Mouse (Mus musculus): ENCODE results near the gene Prpsap2.
"Not testable (repeated sequence)": the region's sequence is repeated elsewhere in the genome, so short reads cannot be mapped to it uniquely, and the experiment has no call there.

The Prpsap2 gene

DNA sequence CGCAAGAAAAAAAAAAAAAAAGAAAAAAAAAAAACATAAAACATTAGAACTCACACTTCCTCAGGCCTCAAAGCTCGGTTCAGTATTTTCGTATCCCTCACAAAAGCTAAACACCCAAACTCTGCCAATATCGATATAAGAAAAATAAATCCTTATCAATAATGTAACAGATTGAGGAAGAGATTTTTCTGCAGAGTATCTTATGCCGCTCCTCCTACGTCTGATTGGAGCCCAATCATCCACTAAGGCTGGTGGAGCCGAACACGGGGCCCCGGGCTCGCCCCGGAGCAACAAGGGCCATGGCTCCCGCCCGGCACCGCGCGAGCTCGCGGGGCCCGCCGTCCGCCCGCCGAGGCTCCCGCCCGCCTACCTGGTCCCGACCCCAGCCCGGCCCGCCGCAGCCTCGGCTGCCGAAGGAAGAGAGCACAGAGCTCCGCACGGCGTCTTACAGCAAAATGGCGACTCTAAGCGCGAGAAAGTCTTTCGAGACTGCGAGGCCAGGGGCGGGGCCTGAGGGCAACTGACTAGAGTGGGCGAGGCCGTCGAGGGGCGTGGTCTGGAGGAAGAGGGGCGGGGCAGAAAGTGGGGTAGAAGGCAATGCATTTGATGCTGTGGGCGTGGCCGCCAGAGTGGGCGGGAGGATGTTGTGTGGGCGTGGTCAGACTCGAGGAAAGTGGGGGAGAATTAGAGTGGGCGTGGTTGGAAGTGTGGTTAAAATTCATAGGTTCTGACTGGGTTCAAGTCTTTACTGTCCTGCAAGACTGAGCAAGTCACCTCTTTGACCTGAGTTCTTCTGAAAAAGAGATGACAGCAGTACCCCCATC is at the start of gene Prpsap2:
Prpsap2 (minus strand) TSS at position 505 of the 824 bp plus-strand sequence.
- DNase-seq (ENCODE audit: low spot score) = peak; percentile 99

DNA sequence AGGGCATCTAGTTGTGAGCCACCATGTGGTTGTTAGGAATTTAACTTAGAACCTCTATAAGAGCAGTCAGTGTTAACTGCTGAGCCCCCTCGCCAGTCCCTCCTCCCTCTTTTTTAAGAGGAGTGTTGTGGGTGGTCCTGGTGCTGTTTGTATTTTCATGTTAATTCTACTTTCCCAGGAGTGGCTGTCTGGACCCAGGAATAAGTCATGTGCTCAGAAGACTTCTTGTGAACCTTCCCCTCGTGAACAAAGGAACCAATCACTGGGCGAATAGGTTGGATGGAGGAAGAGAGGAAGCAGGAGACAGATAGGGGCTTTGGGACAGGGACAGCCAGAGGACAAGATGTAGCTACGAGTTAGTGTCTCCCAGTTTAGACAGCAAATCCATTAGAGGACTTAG is 47.9 kb upstream of the Prpsap2 start:
- no peak for DNase-seq (ENCODE audit: low spot score)

GRCm38 (mm10) chr11:61808551-61809117 is 46.7 kb upstream of the Prpsap2 start:
- DNase-seq (ENCODE audit: low spot score) = peak; percentile 84

DNA sequence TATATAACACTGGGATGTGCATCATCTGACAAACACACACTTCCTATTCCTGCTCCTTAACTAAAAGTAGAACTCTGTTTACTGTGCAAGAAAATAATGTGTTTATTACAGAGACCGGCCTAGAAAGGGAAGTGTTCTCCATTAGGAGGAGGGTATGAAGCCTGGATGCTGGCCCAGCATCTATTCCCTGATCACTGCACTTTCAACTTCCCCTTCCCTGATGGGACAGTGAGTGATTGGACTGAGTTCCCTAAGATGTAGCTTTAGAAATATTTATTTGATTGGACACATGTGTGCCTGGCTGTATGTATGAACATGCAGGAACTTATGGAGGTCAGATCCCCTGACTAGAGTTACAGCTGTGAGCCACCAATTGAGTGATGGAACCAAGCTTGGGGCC is 31.6 kb upstream of the Prpsap2 start:
- no peak for DNase-seq (ENCODE audit: low spot score)

DNA sequence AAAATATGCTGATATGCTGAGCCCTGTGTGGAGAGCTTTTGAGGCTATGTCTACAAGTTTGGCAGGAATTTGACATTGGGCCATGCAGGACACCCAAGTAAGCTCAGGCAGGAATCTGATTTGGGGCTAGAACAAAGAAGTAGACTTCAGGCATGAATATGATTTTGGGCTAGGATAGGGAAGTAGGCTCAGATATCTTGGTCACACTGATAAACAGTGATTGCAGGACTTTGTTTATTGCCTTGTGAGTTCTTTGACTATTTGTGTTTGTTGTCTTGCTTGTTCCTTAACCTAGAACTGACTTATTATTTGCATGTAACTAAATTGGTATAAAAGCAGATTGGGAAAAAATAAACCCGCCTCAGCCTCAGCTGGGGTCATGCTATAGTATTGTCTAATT is 26.7 kb upstream of the Prpsap2 start:
- no peak for DNase-seq (ENCODE audit: low spot score)

DNA sequence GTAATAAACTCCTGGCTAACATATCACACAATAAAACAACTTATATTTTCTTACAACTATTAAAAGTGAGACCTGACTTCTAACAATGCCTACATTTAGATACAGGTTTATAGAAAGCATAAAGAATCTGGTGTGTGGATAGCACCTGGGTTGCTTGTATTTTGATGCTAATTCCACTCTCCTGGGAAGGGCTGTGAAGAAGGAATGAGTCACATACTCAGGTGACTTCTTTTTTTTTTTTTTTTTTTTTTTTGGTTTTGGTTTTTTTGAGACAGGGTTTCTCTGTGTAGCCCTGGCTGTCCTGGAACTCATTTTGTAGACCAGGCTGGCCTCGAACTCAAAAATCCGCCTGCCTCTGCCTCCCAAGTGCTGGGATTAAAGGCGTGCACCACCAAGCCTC is 20.6 kb upstream of the Prpsap2 start:
- DNase-seq (ENCODE audit: low spot score) = not testable (repeated sequence)

DNA sequence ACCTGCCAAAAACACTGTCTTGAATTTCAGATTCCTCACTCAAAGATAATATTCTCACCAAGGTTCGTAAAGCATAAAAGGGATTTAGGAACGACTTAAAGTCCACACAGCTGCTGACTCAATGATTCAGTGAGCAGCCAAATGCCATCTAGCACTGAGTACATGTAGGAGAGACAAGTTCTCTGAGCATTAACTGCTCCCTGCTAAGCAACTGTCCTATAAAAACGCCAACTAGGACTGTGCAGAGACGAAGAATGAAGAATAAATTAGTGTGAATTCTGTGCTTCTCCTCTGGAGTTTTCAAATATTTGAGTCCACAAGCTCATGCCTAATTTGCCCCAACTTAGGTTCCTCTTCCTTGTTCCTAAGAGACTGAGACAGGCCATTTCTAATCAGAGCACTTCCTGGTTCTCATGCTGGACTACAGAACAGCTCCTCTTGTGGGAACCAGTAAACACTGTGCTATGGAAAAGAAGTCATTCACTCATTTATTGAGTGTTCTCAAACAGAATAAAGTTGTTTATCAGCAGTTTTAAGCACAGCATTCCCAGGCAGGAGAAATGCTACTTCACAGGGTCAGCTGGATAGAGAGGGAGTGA is 12.8 kb upstream of the Prpsap2 start:
- no peak for DNase-seq (ENCODE audit: low spot score)

GRCm38 (mm10) chr11:61760518-61760917 is 1.4 kb downstream of the Prpsap2 start:
- no peak for DNase-seq (ENCODE audit: low spot score)

GRCm38 (mm10) chr11:61757151-61757550 is 4.7 kb downstream of the Prpsap2 start:
- DNase-seq (ENCODE audit: low spot score) = peak; percentile 49

DNA sequence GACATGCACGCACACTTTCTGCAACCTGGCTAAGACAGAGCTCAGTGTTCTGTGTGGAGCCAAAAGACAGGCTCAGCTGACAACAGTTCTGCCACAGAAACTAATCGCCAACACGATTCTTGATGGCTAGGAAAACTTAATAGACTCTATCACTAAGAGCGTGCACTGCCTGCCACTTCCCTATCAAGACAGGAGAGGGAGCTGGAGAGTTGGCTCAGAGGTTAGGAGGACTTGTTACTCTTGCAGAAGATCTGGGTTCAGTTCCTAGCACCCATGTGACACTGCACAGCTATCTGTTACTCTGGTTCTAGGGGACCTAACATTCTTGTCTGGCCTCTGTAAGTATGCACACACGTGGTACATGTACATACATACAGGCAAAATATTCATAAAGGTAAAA is 10.3 kb downstream of the Prpsap2 start:
- DNase-seq (ENCODE audit: low spot score) = peak; percentile 24

DNA sequence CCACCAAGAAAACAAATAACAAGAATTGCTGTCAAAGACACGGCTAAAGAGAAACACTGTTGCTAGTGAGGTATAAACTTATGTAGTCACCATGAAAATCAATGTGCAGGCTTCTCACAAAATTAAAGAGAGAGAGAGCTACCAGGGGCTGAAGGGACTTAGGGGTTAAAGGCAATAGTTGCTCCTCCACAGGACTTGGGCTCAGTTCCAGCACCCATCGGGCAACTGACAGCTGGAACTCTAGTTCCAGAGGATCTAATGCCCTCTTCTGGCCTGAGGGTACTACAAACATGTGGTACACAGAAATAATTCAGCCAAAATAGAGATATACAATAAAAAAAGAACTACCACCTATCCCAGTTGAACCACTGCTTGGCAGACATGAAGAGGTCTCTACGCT is 14.7 kb downstream of the Prpsap2 start:
- DNase-seq (ENCODE audit: low spot score) = peak; percentile 29

- no peak for DNase-seq (ENCODE audit: low spot score)
Measured at GRCm38 (mm10) chr11:61745781-61746180, 16.1 kb downstream of the Prpsap2 start.

DNA sequence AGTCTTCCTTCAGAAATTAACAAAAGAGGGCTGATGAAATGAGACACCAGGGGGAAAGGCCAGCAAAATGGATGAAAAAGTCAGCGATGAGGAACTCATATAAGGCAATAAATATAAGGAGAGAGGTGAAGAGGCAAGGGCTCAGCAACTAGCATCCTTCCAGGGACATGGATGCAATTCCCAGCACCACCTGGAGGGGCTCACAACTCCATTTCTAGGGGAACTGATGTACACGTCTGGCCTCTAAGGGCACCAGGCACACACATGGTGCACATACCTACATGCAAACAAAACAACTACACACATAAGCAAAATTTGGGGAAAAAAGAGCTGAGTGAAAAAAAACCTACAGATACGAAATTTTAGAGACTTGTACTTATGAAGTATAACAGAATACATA is 17.4 kb downstream of the Prpsap2 start:
- no peak for DNase-seq (ENCODE audit: low spot score)

GRCm38 (mm10) chr11:61743768-61744167 is 18.1 kb downstream of the Prpsap2 start:
- no peak for DNase-seq (ENCODE audit: low spot score)

DNA sequence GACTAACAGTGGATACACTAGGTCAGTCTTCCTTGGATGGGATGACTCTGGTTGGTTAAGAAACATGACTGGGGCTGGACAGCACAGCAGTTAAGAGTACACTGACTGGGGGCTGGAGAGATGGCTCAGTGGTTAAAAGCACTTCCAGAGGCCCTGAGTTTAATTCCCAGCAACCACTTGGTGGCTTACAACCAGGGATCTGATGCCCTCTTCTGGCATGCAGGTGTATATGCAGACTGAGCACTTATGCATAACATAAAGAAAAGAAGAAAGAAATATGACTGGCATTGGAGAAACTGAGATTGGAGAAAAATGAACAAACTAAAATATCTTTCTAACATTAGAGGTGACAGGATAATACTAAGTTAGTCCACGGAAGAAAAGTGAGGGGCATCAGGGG is 21.4 kb downstream of the Prpsap2 start:
- no peak for DNase-seq (ENCODE audit: low spot score)

- no peak for DNase-seq (ENCODE audit: low spot score)
Measured at GRCm38 (mm10) chr11:61737290-61737689, 24.6 kb downstream of the Prpsap2 start.

- DNase-seq (ENCODE audit: low spot score) = no peak
Measured at GRCm38 (mm10) chr11:61732672-61733071, 29.2 kb downstream of the Prpsap2 start.

- peak; percentile 18 for DNase-seq (ENCODE audit: low spot score)
Measured at GRCm38 (mm10) chr11:61728037-61728436, 33.9 kb downstream of the Prpsap2 start.

GRCm38 (mm10) chr11:61722077-61722476 is 39.8 kb downstream of the Prpsap2 start:
- DNase-seq (ENCODE audit: low spot score) = no peak

DNA sequence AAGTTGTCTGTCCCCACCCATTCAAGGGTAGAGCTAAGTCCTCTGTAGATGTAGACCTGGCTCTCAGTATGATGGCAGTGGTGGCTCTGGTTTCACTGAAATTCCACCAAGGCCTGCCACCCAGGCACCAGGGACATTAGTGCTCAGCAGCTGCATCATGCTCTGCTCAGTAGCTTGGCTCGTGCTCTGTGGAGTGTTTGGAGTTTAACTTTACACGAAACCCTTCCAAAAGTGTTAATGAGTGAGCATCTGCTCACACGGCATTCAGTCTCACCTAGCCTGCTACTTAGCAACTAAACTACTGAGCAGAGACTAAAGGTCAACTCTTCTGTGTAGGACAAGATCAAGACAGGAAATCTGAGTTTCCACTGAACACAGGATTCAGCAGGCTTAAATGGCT is 41.3 kb downstream of the Prpsap2 start, which contains the start of gene Slc5a10:
Slc5a10 (minus strand) TSS at position 191 of the 400 bp plus-strand sequence.
- no peak for DNase-seq (ENCODE audit: low spot score)

DNA sequence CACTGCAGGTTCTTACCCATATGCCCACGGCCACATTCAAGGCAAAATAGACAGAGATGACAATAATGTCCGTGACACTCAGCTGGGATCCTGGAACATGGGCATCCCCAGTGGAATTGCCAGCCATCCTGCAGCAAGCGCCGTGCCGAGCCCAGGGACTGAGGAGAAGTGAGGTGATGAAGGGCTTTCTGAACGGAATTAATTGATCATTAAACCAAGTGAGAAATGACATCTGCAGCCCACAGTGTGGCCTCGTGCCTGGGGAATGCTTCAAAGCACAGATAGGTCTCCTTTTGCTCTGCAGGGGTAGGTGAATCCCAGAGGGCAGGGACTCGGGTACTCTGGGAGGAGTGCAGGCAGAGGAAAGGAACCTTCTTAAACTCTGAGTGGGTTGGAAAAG is 42.1 kb downstream of the Prpsap2 start:
- DNase-seq (ENCODE audit: low spot score) = no peak

DNA sequence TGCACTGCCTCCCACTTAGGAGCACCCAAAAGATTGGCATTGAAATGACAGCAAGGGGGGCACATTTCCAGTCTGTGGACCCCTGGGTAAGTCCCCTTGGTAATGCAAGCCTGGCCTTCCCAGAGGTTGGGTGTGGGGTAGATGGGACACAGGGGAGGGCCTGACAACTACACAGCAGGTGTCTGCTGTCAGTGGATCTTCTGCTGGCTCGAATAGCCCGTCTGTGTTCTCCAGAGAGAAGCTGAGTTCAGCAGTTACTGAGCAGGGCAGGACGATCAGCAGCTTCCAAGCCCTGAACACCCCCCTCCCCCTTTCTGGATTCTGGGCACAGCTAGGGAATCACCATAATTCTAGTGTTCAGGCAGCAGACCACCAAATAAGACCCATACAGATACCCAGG is 42.5 kb downstream of the Prpsap2 start:
- no peak for DNase-seq (ENCODE audit: low spot score)

GRCm38 (mm10) chr11:61717990-61718389 is 43.9 kb downstream of the Prpsap2 start:
- no peak for DNase-seq (ENCODE audit: low spot score)
